Mouse (Mus musculus) small intestine, adult 2 months (tissue): ENCODE results near the gene Hbb-bh2.

ENCODE experiments used
- CTCF ChIP-seq: fragments of 200-500 bp; IDR thresholded peaks from 2 replicates; pipeline ENCODE4 v1.5.1; 2012; ENCODE audit warnings: low read depth, mild to moderate bottlenecking, control low read depth, inconsistent platforms, low read length, moderate library complexity, mixed read lengths; ENCODE audit not compliant: insufficient replicate concordance, insufficient read length; ENCODE audit errors: extremely low read depth
- POLR2A ChIP-seq: fragments of 200-500 bp; IDR thresholded peaks from 2 replicates; pipeline ENCODE4 v1.6.1; 2012; ENCODE audit warnings: low read depth, mild to moderate bottlenecking, control low read depth, inconsistent platforms, low read length, moderate library complexity

GRCm38 (mm10) chr7:103870667-103871066, 30.3 kb upstream of the Hbb-bh2 start:
- TF ChIP-seq CTCF = no peak
- no peak for TF ChIP-seq POLR2A
